Mouse (Mus musculus) bone marrow, adult 2 months (tissue): ENCODE data around the gene Fzr1. TPM values are rescaled to one million over a fixed set of nuclear protein-coding genes. Genes with fewer than 3 reads are reported as not detected.

Source experiments
- H3K27ac ChIP-seq: fragments of 200-500 bp; 2 replicates; pipeline ENCODE4 v1.5.1; 2012; ENCODE audit warnings: low read depth, mild to moderate bottlenecking, control low read depth, inconsistent platforms, low read length; ENCODE audit not compliant: control insufficient read depth, poor library complexity, insufficient read depth
- H3K4me1 ChIP-seq: fragments of 200-500 bp; 2 replicates; pipeline ENCODE4 v1.6.1; 2011; ENCODE audit warnings: low read length; ENCODE audit not compliant: control insufficient read depth, insufficient read depth
- H3K4me3 ChIP-seq: fragments of 200-500 bp; replicated peaks from 2 replicates; pipeline ENCODE3; 2011; ENCODE audit warnings: mild to moderate bottlenecking, low read depth, low read length, control low read depth; ENCODE audit not compliant: control insufficient read depth
- CTCF ChIP-seq: fragments of 200-500 bp; IDR thresholded peaks from 2 replicates; pipeline ENCODE4 v1.5.1; 2011; ENCODE audit warnings: low read length, control low read depth; ENCODE audit not compliant: control insufficient read depth, insufficient read depth
- POLR2A ChIP-seq: fragments of 200-500 bp; IDR thresholded peaks from 2 replicates; pipeline ENCODE4 v1.6.1; 2011; ENCODE audit warnings: low read depth, mild to moderate bottlenecking, control low read depth, low read length, borderline replicate concordance; ENCODE audit not compliant: control insufficient read depth
- WGBS: fragments of 180-500 bp; shearing (Covaris S2); methylation state at CpG from one replicate; pipeline ENCODE4 v1.1.7; 2018; 5-methylcytosine and 5-hydroxymethylcytosine counted together
- polyA plus RNA-seq: library from polyadenylated mRNA; stranded (reverse); fragments of >200 nt; gene quantifications from 2 replicates; pipeline ENCODE4 v1.2.4, GENCODE M21; 2011; ENCODE audit warnings: low replicate concordance; ENCODE audit not compliant: missing spikeins, insufficient read depth, insufficient read length

The Fzr1 gene
- polyA plus RNA-seq, 1 experiment, result 131 TPM

- Histone ChIP-seq H3K4me1 (peaks cover 4% of the 10 kb centered on the region), H3K27ac (peak overlapping the region; percentile 74), H3K4me3 (peak overlapping the region; percentile 70)
- TF ChIP-seq CTCF (no peak), POLR2A (peak; percentile 34; the same call in 1 of the 2 replicates)
- 37% methylated on average over 6 of the region's 6 CpGs for WGBS
These were observed 1.6 kb downstream of the Fzr1 start for GRCm38 (mm10) chr10:81376561-81377361.

GRCm38 (mm10) chr10:81375322-81375721 lies 3.0 kb downstream of the Fzr1 start:
- TF ChIP-seq POLR2A (no peak), CTCF (no peak)

DNA sequence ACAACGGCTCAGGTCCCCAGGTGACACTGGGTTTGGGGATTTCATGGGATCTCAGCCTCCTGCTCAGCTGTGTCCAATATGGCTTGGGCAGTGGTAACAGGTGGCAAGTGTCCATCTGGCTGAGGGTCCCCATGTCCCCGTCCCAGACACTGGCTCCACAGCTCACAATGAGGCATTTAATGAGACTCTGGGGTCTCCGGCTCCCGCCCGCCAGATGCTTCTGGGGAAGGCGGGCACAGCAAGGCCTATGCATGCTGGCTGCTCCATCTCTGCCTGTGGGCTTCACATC lies 11.2 kb downstream of the Fzr1 start:
- Histone ChIP-seq H3K4me3 (no peak overlapping the region), H3K4me1 (peaks cover 4% of the 10 kb centered on the region; the same call in 1 of the 2 replicates), H3K27ac (peak overlapping the region; percentile 30; the same call in 1 of the 2 replicates)
- TF ChIP-seq CTCF, result no peak
- TF ChIP-seq POLR2A, result no peak
- WGBS, result 88% methylated on average over 6 of the region's 6 CpGs

More at GRCm38 (mm10) chr10:81375322-81375721, 3.0 kb downstream of the Fzr1 start:
- H3K4me3 ChIP-seq, result no peak overlapping the region
- 94% methylated on average over 10 of the region's 10 CpGs for WGBS
- H3K4me1 ChIP-seq, result peaks cover 2% of the 10 kb centered on the region; the same call in 1 of the 2 replicates
- H3K27ac ChIP-seq, result no peak overlapping the region

- WGBS, result 60% methylated on average over 6 of the region's 6 CpGs
- Histone ChIP-seq H3K4me3 (no peak overlapping the region), H3K27ac (peak overlapping the region; percentile 45; the same call in 1 of the 2 replicates), H3K4me1 (peaks cover 7% of the 10 kb centered on the region)
- no peak for TF ChIP-seq POLR2A
- TF ChIP-seq CTCF, result no peak
These were observed 11.7 kb downstream of the Fzr1 start for GRCm38 (mm10) chr10:81366477-81367206.

DNA sequence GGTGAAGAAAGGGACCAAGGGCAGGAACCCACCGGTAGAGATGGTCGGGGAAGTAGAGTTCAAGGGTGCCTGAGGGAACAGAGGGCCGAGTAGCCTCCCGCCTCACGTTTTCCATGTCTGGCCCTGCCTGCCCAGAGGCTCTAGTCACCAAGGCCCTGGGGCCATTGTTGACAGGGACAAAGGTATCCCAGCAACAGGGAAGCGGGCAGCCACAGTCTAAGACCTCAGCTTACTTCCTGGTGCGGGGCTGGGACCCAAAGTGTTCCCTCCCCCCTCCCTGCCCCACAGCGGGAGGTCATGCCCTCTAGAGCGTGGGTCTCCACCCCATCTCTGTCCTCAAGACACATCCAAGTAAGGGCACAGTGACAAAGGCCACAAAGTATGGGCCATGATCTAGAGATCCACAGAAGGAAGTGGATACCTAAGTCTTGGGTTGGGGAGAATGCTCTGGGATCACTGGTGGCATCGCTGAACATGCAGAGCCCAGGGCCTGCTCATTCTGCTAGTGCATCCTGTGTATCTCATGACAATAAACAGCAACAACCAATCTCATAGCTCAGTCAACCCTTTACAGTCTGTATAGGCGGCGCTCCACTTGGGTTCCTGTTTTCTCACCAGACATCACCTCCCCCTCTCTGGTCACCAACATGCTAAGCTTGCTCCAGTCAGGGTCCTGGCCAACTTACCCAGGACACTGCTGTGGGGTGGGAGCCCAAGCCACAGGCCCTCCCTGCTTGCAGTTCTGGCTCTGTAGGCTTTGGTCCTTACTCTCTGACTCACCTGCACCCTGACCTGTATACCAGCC lies 12.4 kb downstream of the Fzr1 start, which contains the start of gene 4930404N11Rik:
Gene 4930404N11Rik, minus strand, starts transcription at position 145 of the 805 bp plus-strand sequence.
- no peak for TF ChIP-seq CTCF
- TF ChIP-seq POLR2A, result peak; percentile 50; the same call in 1 of the 2 replicates
- H3K4me3 ChIP-seq, result no peak within 1 kb of the TSS
- H3K4me1 ChIP-seq, result peaks cover 7% of the 10 kb centered on the region
- 30% methylated on average over 12 of the region's 12 CpGs for WGBS
- peak within 1 kb of the TSS; percentile 45 for H3K27ac ChIP-seq

DNA sequence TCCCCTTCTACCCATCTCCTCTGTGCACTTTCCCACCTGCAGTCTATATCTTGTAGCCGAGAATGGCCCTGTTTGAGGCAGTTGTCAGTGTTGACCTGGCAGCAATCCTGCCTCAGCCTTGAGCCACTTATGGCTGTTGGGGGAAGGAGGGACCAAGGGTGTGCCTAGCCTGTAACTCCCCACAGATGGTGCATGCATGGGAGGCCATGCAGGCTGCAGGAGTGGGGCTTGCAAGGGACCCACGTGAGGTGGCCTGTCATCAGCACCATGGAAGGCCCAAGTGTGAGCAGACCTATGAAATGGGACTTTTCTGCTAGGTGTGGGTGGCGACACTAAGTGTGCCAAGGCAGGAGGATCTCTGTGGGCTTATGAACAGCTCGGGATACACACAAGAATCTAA lies 13.2 kb downstream of the Fzr1 start:
- 72% methylated on average over 4 of the region's 4 CpGs for WGBS
- peaks cover 7% of the 10 kb centered on the region for H3K4me1 ChIP-seq
- H3K27ac ChIP-seq, result 0 out of 2 replicates have a peak overlapping the region, but pooled peaks have one; percentile 40
- H3K4me3 ChIP-seq, result no peak overlapping the region
- TF ChIP-seq CTCF (no peak), POLR2A (no peak)

GRCm38 (mm10) chr10:81364666-81365065 lies 13.7 kb downstream of the Fzr1 start:
- H3K27ac ChIP-seq, result no peak overlapping the region
- peaks cover 7% of the 10 kb centered on the region for H3K4me1 ChIP-seq
- TF ChIP-seq POLR2A (0 out of 2 replicates have a peak, but pooled peaks have one; percentile 39), CTCF (no peak)
- 89% methylated on average over 28 of the region's 28 CpGs for WGBS
- no peak overlapping the region for H3K4me3 ChIP-seq
